Mouse (Mus musculus): ENCODE measurements around the gene Dhcr7. TPM values are rescaled to one million over a fixed set of nuclear protein-coding genes. Genes with fewer than 3 reads are reported as not detected.

Gene Dhcr7
- polyA plus RNA-seq, 1 experiment from 2014 or later: 43.5 TPM

DNA sequence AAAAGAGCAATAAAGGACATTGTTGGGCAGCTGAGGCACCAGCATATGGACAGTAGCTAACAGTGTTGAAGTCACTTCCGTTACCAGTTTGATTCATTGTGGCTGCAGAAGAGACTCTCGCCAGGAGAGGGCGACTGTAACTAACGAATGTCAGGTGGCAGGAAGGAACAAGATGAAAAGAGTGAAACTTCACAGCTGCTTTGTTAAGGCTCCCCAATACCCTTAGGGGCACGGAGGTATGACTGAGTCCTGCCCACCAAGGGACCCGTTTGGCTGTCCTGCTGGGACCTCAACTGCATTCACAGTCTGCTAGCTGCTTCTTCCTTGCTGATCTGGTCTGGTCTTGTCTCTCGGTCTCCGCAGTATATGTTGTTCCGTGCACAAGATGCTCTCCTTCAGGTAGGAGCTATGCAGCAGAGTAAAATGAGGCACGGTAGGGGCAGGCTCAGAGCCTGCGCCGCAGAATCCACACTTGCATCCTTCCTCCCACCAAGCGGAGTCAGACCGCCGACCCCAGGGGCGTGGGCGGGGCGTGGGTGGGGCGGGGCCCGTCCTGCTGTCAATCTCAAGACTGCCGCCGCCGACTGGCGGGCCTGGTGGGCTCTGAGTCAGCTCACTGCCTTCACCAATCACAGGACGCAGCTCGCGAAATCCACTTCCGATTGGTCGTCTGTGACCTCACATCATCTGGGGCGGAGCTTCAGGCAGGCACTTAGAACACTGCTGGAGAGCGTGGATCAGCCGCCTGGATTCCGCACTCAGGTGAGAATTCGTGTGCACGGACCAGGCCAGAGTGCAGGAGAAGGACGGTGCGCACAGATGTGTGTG lies 6.8 kb downstream of the Dhcr7 start:
- peak overlapping the region; percentile 72 for H3K4me2 ChIP-seq (ENCODE audit: low read depth, low read length)
- peaks cover 4% of the 10 kb centered on the region; the same call in 1 of the 2 replicates for H3K36me3 ChIP-seq (ENCODE audit: control insufficient read depth, insufficient read depth, low read length)
- H3K9ac ChIP-seq (ENCODE audit: low read depth, low read length): peak overlapping the region; percentile 69
- ATAC-seq (ENCODE audit: low read depth) (peak; percentile 99), DNase-seq (ENCODE audit: low spot score) (peak; percentile 99)
- no peaks in the 10 kb centered on the region for H3K9me3 ChIP-seq (ENCODE audit: control insufficient read depth, low read length)
- WGBS: under 1% methylated on average over 30 of the region's 37 CpGs
- peak overlapping the region; percentile 84 for H3K27ac ChIP-seq (replicated peaks; ENCODE audit: low read depth, low read length)
- H3K27me3 ChIP-seq (replicated peaks; ENCODE audit: control insufficient read depth, insufficient read depth, low read length): no peaks in the 10 kb centered on the region
- peak overlapping the region; percentile 56 for H3K4me3 ChIP-seq (ENCODE audit: low read depth, low read length)
- H3K4me1 ChIP-seq (ENCODE audit: control insufficient read depth, insufficient read depth, low read length): peaks cover 10% of the 10 kb centered on the region; the same call in 1 of the 2 replicates

DNA sequence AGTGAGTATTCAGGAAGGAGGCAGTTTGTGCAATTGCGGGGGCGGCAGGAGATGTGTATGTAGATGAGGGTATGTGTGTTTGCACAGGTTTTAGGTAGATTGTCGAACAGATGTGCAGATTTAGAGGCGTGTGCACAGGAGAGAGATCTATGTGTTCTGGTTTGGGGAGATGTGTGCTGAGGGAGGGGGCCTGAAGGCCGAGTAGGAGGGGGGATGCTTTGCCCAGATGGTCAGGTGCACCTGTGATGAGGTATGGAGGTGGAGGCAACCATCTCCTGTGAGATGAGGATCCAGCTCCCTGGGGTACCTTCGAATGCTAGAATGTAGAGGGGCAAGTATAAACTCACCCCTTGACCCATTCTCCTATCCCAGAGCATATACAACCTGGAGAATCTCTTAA lies 7.5 kb downstream of the Dhcr7 start:
- Histone ChIP-seq H3K4me1 (ENCODE audit: control insufficient read depth, insufficient read depth, low read length) (peaks cover 10% of the 10 kb centered on the region; the same call in 1 of the 2 replicates), H3K9ac (ENCODE audit: low read depth, low read length) (peak overlapping the region; percentile 69), H3K4me2 (ENCODE audit: low read depth, low read length) (peak overlapping the region; percentile 72), H3K27me3 (replicated peaks; ENCODE audit: control insufficient read depth, insufficient read depth, low read length) (no peaks in the 10 kb centered on the region), H3K36me3 (ENCODE audit: control insufficient read depth, insufficient read depth, low read length) (peaks cover 4% of the 10 kb centered on the region; the same call in 1 of the 2 replicates), H3K27ac (replicated peaks; ENCODE audit: low read depth, low read length) (peak overlapping the region; percentile 56; the same call in 1 of the 2 replicates), H3K4me3 (ENCODE audit: low read depth, low read length) (peak overlapping the region; percentile 56), H3K9me3 (ENCODE audit: control insufficient read depth, low read length) (no peaks in the 10 kb centered on the region)
- 12% methylated on average over 6 of the region's 6 CpGs for WGBS
- DNase-seq (ENCODE audit: low spot score) (no peak), ATAC-seq (ENCODE audit: low read depth) (0 out of 2 replicates have a peak, but pooled peaks have one; percentile 1)

DNA sequence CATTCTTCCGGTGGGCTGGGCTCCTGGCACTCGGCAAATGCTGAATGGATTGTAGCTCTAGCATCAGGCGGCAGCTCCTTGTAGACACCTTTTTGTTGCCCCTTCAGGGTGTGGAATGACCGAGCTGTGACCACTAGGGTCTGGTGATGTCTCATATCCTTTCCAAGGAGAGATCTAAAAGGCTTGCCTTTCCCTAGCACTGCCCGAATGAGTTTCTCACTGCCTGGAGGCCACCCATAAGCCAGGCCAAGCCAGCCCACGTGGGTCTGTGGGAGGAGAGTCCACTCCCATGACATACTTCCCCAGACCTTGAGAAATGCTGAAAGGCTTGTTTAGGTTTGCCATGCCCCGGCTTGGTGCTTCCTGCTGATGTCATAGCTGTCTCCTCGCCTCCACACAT lies 9.3 kb downstream of the Dhcr7 start:
- Histone ChIP-seq H3K36me3 (ENCODE audit: control insufficient read depth, insufficient read depth, low read length) (peaks cover 8% of the 10 kb centered on the region; the same call in 1 of the 2 replicates), H3K4me2 (ENCODE audit: low read depth, low read length) (no peak overlapping the region), H3K27me3 (replicated peaks; ENCODE audit: control insufficient read depth, insufficient read depth, low read length) (no peaks in the 10 kb centered on the region), H3K9ac (ENCODE audit: low read depth, low read length) (no peak overlapping the region), H3K27ac (replicated peaks; ENCODE audit: low read depth, low read length) (no peak overlapping the region), H3K4me1 (ENCODE audit: control insufficient read depth, insufficient read depth, low read length) (peaks cover 10% of the 10 kb centered on the region; the same call in 1 of the 2 replicates), H3K9me3 (ENCODE audit: control insufficient read depth, low read length) (no peaks in the 10 kb centered on the region), H3K4me3 (ENCODE audit: low read depth, low read length) (no peak overlapping the region)
- DNase-seq (ENCODE audit: low spot score) (no peak), ATAC-seq (ENCODE audit: low read depth) (no peak)
- WGBS: 81% methylated on average over 8 of the region's 8 CpGs

DNA sequence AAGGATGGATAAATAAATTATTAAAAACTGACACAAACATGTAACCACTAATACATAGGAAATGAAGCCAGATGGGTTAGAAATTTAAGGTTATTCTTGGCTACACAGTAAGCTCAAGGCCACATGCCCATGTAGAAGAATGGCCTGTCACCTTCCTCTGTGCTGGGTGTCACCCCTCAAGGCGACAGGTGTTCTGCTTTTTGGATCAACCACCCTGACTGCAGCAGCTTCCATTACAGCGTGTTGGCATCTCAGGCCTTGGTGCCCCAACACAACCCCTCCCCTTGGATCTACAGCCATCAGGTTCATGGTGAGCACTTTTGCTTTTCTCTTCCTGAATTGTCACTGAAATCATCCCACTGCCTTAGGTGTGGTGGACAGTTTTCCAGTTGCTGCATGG lies 9.7 kb downstream of the Dhcr7 start:
- ATAC-seq (ENCODE audit: low read depth) (no peak), DNase-seq (ENCODE audit: low spot score) (no peak)
- Histone ChIP-seq H3K36me3 (ENCODE audit: control insufficient read depth, insufficient read depth, low read length) (peaks cover 11% of the 10 kb centered on the region; the same call in 1 of the 2 replicates), H3K4me2 (ENCODE audit: low read depth, low read length) (no peak overlapping the region), H3K27me3 (replicated peaks; ENCODE audit: control insufficient read depth, insufficient read depth, low read length) (no peaks in the 10 kb centered on the region), H3K4me3 (ENCODE audit: low read depth, low read length) (no peak overlapping the region), H3K9ac (ENCODE audit: low read depth, low read length) (no peak overlapping the region), H3K9me3 (ENCODE audit: control insufficient read depth, low read length) (no peaks in the 10 kb centered on the region), H3K4me1 (ENCODE audit: control insufficient read depth, insufficient read depth, low read length) (peaks cover 10% of the 10 kb centered on the region; the same call in 1 of the 2 replicates), H3K27ac (replicated peaks; ENCODE audit: low read depth, low read length) (no peak overlapping the region)
- WGBS: 98% methylated on average over 2 of the region's 2 CpGs

DNA sequence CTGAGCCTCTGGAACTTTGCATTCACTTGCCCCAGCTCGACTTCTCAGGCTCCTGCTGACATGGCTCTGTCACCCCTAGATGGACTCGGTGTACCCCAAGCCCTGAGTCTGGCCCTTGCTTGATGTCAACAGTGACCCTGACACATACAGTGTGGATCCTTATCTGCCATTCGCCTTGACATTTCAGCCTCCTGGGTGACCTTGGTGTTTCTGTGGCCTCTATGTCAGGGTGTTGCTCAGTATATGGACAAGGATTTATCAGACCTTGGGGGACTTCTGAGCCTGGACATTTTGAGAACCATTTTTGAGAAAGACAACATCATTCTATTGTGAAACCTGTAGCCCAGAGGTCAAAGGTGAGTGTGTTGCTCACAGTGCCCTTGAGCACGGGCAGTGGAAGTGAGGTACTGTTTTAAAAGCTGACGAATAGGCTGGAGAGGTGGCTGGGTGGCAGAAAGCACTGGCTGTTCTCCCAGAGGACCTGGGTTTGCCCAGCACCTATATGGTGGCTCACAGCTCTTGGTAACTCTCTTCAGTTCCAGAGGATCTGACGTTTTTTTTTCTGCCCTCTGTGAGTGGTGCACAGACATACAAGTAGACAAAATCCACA lies 10.7 kb downstream of the Dhcr7 start:
- no peak for DNase-seq (ENCODE audit: low spot score)
- Histone ChIP-seq H3K27me3 (replicated peaks; ENCODE audit: control insufficient read depth, insufficient read depth, low read length) (no peaks in the 10 kb centered on the region), H3K36me3 (ENCODE audit: control insufficient read depth, insufficient read depth, low read length) (peaks cover 19% of the 10 kb centered on the region; the same call in 1 of the 2 replicates), H3K9me3 (ENCODE audit: control insufficient read depth, low read length) (no peaks in the 10 kb centered on the region), H3K9ac (ENCODE audit: low read depth, low read length) (no peak overlapping the region), H3K27ac (replicated peaks; ENCODE audit: low read depth, low read length) (no peak overlapping the region), H3K4me1 (ENCODE audit: control insufficient read depth, insufficient read depth, low read length) (peaks cover 10% of the 10 kb centered on the region; the same call in 1 of the 2 replicates), H3K4me3 (ENCODE audit: low read depth, low read length) (no peak overlapping the region), H3K4me2 (ENCODE audit: low read depth, low read length) (no peak overlapping the region)
- 79% methylated on average over 6 of the region's 6 CpGs for WGBS
- ATAC-seq (ENCODE audit: low read depth): no peak

DNA sequence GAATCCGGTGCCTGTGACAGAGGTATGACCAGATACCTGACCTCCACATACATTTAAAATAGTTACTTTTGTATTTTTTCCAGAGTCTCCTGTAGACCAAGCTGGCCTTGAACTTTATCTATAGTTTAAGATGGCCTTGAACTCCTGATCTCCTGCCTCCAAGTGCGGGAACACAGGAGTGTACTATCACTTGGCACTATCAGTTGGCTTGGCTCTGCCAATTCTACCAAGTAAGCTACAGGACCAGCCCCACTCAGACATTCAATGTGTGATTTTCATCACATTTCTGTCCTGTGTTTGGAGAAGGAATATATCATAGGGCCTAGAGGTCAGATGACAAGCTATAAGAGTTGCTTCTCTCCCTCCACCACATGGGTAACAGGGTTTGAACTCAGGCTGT lies 11.4 kb downstream of the Dhcr7 start:
- H3K4me3 ChIP-seq (ENCODE audit: low read depth, low read length): no peak overlapping the region
- H3K36me3 ChIP-seq (ENCODE audit: control insufficient read depth, insufficient read depth, low read length): peaks cover 22% of the 10 kb centered on the region; the same call in 1 of the 2 replicates
- WGBS: 90% methylated on average over 2 of the region's 2 CpGs
- peaks cover 10% of the 10 kb centered on the region; the same call in 1 of the 2 replicates for H3K4me1 ChIP-seq (ENCODE audit: control insufficient read depth, insufficient read depth, low read length)
- DNase-seq (ENCODE audit: low spot score) (no peak), ATAC-seq (ENCODE audit: low read depth) (no peak)
- no peaks in the 10 kb centered on the region for H3K27me3 ChIP-seq (replicated peaks; ENCODE audit: control insufficient read depth, insufficient read depth, low read length)
- H3K9ac ChIP-seq (ENCODE audit: low read depth, low read length): 0 out of 2 replicates have a peak overlapping the region, but pooled peaks have one; percentile 30
- no peak overlapping the region for H3K27ac ChIP-seq (replicated peaks; ENCODE audit: low read depth, low read length)
- no peak overlapping the region for H3K4me2 ChIP-seq (ENCODE audit: low read depth, low read length)
- H3K9me3 ChIP-seq (ENCODE audit: control insufficient read depth, low read length): no peaks in the 10 kb centered on the region

DNA sequence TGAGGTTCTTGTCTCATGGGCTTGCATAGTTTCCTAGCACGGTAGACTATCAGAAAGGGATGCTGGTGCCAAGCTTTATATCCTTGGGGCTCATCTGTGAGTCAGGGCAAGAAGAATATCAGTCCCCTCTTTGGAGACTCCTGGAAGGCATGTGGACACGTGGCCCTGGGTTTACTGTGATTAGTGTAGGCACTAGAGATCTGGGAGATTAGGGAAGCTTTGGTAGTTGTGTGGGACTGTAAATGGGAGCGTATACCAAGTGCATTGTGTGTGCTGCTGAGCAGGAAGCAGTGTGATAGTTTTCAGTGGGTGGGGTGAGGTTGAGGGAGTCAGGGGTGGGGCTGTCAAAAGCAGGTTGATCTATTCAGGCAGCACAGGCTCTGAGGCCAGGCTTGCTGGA lies 12.0 kb downstream of the Dhcr7 start:
- H3K4me2 ChIP-seq (ENCODE audit: low read depth, low read length): no peak overlapping the region
- DNase-seq (ENCODE audit: low spot score) (no peak), ATAC-seq (ENCODE audit: low read depth) (no peak)
- H3K4me1 ChIP-seq (ENCODE audit: control insufficient read depth, insufficient read depth, low read length): peaks cover 10% of the 10 kb centered on the region; the same call in 1 of the 2 replicates
- WGBS: 61% methylated on average over 3 of the region's 3 CpGs
- peaks cover 28% of the 10 kb centered on the region for H3K36me3 ChIP-seq (ENCODE audit: control insufficient read depth, insufficient read depth, low read length)
- H3K9ac ChIP-seq (ENCODE audit: low read depth, low read length): no peak overlapping the region
- H3K4me3 ChIP-seq (ENCODE audit: low read depth, low read length): no peak overlapping the region
- H3K27me3 ChIP-seq (replicated peaks; ENCODE audit: control insufficient read depth, insufficient read depth, low read length): no peaks in the 10 kb centered on the region
- H3K27ac ChIP-seq (replicated peaks; ENCODE audit: low read depth, low read length): no peak overlapping the region
- no peaks in the 10 kb centered on the region for H3K9me3 ChIP-seq (ENCODE audit: control insufficient read depth, low read length)

DNA sequence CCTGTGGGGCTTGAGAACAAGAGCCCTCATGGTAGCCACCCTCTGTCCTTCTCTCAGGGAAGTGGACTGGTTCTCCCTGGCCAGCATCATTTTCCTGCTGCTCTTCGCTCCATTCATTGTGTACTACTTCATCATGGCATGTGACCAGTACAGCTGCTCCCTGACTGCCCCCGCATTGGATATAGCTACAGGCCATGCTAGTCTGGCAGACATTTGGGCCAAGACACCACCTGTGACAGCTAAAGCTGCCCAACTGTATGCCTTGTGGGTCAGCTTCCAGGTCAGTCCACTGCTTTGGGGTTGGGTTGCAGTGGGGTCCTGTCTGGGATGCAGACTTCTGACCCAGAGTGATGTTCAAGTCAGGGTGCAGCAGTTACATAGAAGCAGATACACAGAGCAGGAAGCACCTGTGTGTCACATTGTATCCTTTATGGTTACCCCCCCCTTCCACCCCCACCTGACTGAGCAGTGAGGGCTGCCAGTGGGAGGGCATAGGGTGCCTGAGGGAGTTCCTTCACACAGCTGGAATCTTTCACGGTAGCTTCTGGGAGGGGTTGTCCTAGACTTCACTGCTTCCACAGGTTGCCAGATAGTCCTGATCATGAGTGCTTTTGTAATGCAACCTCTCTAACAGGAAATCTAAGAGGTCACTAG lies 14.9 kb downstream of the Dhcr7 start:
- H3K9ac ChIP-seq (ENCODE audit: low read depth, low read length): no peak overlapping the region
- no peak overlapping the region for H3K4me3 ChIP-seq (ENCODE audit: low read depth, low read length)
- WGBS: 72% methylated on average over 3 of the region's 3 CpGs
- no peak for DNase-seq (ENCODE audit: low spot score)
- no peak for ATAC-seq (ENCODE audit: low read depth)
- peaks cover 57% of the 10 kb centered on the region for H3K36me3 ChIP-seq (ENCODE audit: control insufficient read depth, insufficient read depth, low read length)
- no peaks in the 10 kb centered on the region for H3K9me3 ChIP-seq (ENCODE audit: control insufficient read depth, low read length)
- H3K27ac ChIP-seq (replicated peaks; ENCODE audit: low read depth, low read length): no peak overlapping the region
- no peak overlapping the region for H3K4me2 ChIP-seq (ENCODE audit: low read depth, low read length)
- 0 out of 2 replicates have a peak, but pooled peaks cover 3% of the 10 kb centered on the region for H3K4me1 ChIP-seq (ENCODE audit: control insufficient read depth, insufficient read depth, low read length)
- no peaks in the 10 kb centered on the region for H3K27me3 ChIP-seq (replicated peaks; ENCODE audit: control insufficient read depth, insufficient read depth, low read length)
